Mouse (Mus musculus) heart, embryonic 11.5 days (tissue): Measurements from ENCODE around the gene Plekhb1. TPM values are rescaled to one million over a fixed set of nuclear protein-coding genes. Genes with fewer than 3 reads are reported as not detected.

ENCODE experiments used
- ATAC-seq: fragments of 200-750 bp; cut with Nextera tagmentation; replicated peaks from 2 replicates; pipeline ENCODE4 v1.8.0; 2017; ENCODE audit warnings: moderate library complexity; ENCODE audit not compliant: insufficient number of reproducible peaks, low FRiP score, low TSS enrichment
- H3K27ac ChIP-seq: fragments of 300-500 bp; sonication (generic); 2 replicates; pipeline ENCODE4 v1.5.1; 2014; ENCODE audit warnings: mild to moderate bottlenecking, low read depth, low read length
- H3K27me3 ChIP-seq: fragments of 300-500 bp; sonication (generic); 2 replicates; pipeline ENCODE4 v1.6.1; 2014; ENCODE audit warnings: mild to moderate bottlenecking, low read length, mixed read lengths; ENCODE audit not compliant: control insufficient read depth, insufficient read depth
- H3K36me3 ChIP-seq: fragments of 300-500 bp; sonication (generic); 2 replicates; pipeline ENCODE4 v1.6.1; 2014; ENCODE audit warnings: mild to moderate bottlenecking, low read length, moderate library complexity, mixed read lengths; ENCODE audit not compliant: control insufficient read depth, insufficient read depth
- H3K4me1 ChIP-seq: fragments of 300-500 bp; sonication (generic); 2 replicates; pipeline ENCODE4 v1.6.1; 2014; ENCODE audit warnings: low read length; ENCODE audit not compliant: control insufficient read depth, insufficient read depth
- H3K4me2 ChIP-seq: fragments of 300-500 bp; sonication (generic); 2 replicates; pipeline ENCODE4 v1.6.1; 2014; ENCODE audit warnings: mild to moderate bottlenecking, moderate library complexity
- H3K4me3 ChIP-seq: fragments of 300-500 bp; sonication (generic); 2 replicates; pipeline ENCODE4 v1.5.1; 2014; ENCODE audit warnings: low read depth, low read length
- H3K9ac ChIP-seq: fragments of 300-500 bp; sonication (generic); 2 replicates; pipeline ENCODE4 v1.6.1; 2014; ENCODE audit warnings: mild to moderate bottlenecking, low read depth, low read length, moderate library complexity
- H3K9me3 ChIP-seq: fragments of 300-500 bp; sonication (generic); replicated peaks from 2 replicates; pipeline ENCODE4 v1.6.1; 2016; ENCODE audit warnings: low read length; ENCODE audit not compliant: control insufficient read depth
- WGBS: fragments of 180-500 bp; shearing (Covaris S2); extraction: QIAGEN DNeasy Blood & Tissue Kit; methylation state at CpG from one replicate; pipeline ENCODE4 v1.1.7; 2014; ENCODE audit not compliant: insufficient replicate concordance; 5-methylcytosine and 5-hydroxymethylcytosine counted together
- polyA plus RNA-seq: library from polyadenylated mRNA; unstranded; fragments of >200 nt; fragmentation: Nextera tagmentation; extraction: Ambion mirVana; gene quantifications from 2 replicates; pipeline ENCODE4 v1.2.1, GENCODE M21; 2014

Plekhb1 gene
- polyA plus RNA-seq, 1 experiment from 2014 or later, result 0.89 TPM

- H3K9me3 ChIP-seq, result no peaks in the 10 kb centered on the region
- no peaks in the 10 kb centered on the region; the same call in 1 of the 2 replicates for H3K36me3 ChIP-seq
- no peak overlapping the region for H3K9ac ChIP-seq
- no peak overlapping the region for H3K27ac ChIP-seq
- ATAC-seq, result no peak
- no peaks in the 10 kb centered on the region for H3K27me3 ChIP-seq
- no peak overlapping the region for H3K4me2 ChIP-seq
- no peaks in the 10 kb centered on the region for H3K4me1 ChIP-seq
- H3K4me3 ChIP-seq, result no peak overlapping the region
- 76% methylated on average over 6 of the region's 6 CpGs for WGBS
Measured at GRCm38 (mm10) chr7:100650421-100650820, 11.8 kb downstream of the Plekhb1 start.

- no peak for ATAC-seq
- no peak overlapping the region for H3K4me3 ChIP-seq
- WGBS, result 76% methylated on average over 8 of the region's 8 CpGs
- H3K9me3 ChIP-seq, result no peaks in the 10 kb centered on the region
- H3K9ac ChIP-seq, result no peak overlapping the region
- no peaks in the 10 kb centered on the region for H3K27me3 ChIP-seq
- H3K36me3 ChIP-seq, result no peaks in the 10 kb centered on the region; the same call in 1 of the 2 replicates
- no peak overlapping the region for H3K4me2 ChIP-seq
- no peaks in the 10 kb centered on the region for H3K4me1 ChIP-seq
- no peak overlapping the region for H3K27ac ChIP-seq
Measured at GRCm38 (mm10) chr7:100649826-100650225, 12.4 kb downstream of the Plekhb1 start.

GRCm38 (mm10) chr7:100649095-100649494 is 13.1 kb downstream of the Plekhb1 start:
- Histone ChIP-seq H3K4me1 (no peaks in the 10 kb centered on the region), H3K27ac (no peak overlapping the region), H3K27me3 (no peaks in the 10 kb centered on the region), H3K9me3 (no peaks in the 10 kb centered on the region), H3K4me3 (no peak overlapping the region), H3K4me2 (no peak overlapping the region), H3K9ac (no peak overlapping the region), H3K36me3 (no peaks in the 10 kb centered on the region; the same call in 1 of the 2 replicates)
- ATAC-seq, result no peak
- 67% methylated on average over 4 of the region's 4 CpGs for WGBS

GRCm38 (mm10) chr7:100645147-100645546 is 17.1 kb downstream of the Plekhb1 start:
- no peak overlapping the region for H3K27ac ChIP-seq
- no peaks in the 10 kb centered on the region for H3K27me3 ChIP-seq
- H3K4me1 ChIP-seq, result no peaks in the 10 kb centered on the region
- no peaks in the 10 kb centered on the region for H3K9me3 ChIP-seq
- H3K4me2 ChIP-seq, result no peak overlapping the region
- no peak overlapping the region for H3K9ac ChIP-seq
- no peaks in the 10 kb centered on the region; the same call in 1 of the 2 replicates for H3K36me3 ChIP-seq
- 38% methylated on average over 3 of the region's 3 CpGs for WGBS
- no peak overlapping the region for H3K4me3 ChIP-seq
- no peak; the same call in 1 of the 2 replicates for ATAC-seq

GRCm38 (mm10) chr7:100642413-100642812 is 19.8 kb downstream of the Plekhb1 start:
- H3K9ac ChIP-seq, result no peak overlapping the region
- H3K9me3 ChIP-seq, result no peaks in the 10 kb centered on the region
- no peaks in the 10 kb centered on the region for H3K27me3 ChIP-seq
- ATAC-seq, result no peak
- no peak overlapping the region for H3K27ac ChIP-seq
- WGBS, result 87% methylated on average over 4 of the region's 4 CpGs
- no peaks in the 10 kb centered on the region for H3K4me1 ChIP-seq
- no peak overlapping the region for H3K4me3 ChIP-seq
- peaks cover 2% of the 10 kb centered on the region; the same call in 1 of the 2 replicates for H3K36me3 ChIP-seq
- no peak overlapping the region for H3K4me2 ChIP-seq

GRCm38 (mm10) chr7:100637657-100638056 is 24.6 kb downstream of the Plekhb1 start:
- no peak overlapping the region for H3K9ac ChIP-seq
- 0 out of 2 replicates have a peak, but pooled peaks cover 2% of the 10 kb centered on the region for H3K36me3 ChIP-seq
- WGBS, result 4% methylated on average over 1 of the region's 1 CpGs
- no peak overlapping the region for H3K27ac ChIP-seq
- no peak overlapping the region for H3K4me2 ChIP-seq
- H3K9me3 ChIP-seq, result no peaks in the 10 kb centered on the region
- H3K4me1 ChIP-seq, result no peaks in the 10 kb centered on the region
- no peaks in the 10 kb centered on the region for H3K27me3 ChIP-seq
- H3K4me3 ChIP-seq, result no peak overlapping the region
- no peak for ATAC-seq

GRCm38 (mm10) chr7:100624538-100624937 is 37.7 kb downstream of the Plekhb1 start:
- WGBS, result 83% methylated on average over 3 of the region's 3 CpGs

GRCm38 (mm10) chr7:100622277-100622676 is 39.9 kb downstream of the Plekhb1 start:
- H3K27ac ChIP-seq, result no peak overlapping the region
- H3K4me1 ChIP-seq, result no peaks in the 10 kb centered on the region
- H3K4me2 ChIP-seq, result no peak overlapping the region
- H3K9me3 ChIP-seq, result no peaks in the 10 kb centered on the region
- H3K4me3 ChIP-seq, result no peak overlapping the region
- no peaks in the 10 kb centered on the region for H3K27me3 ChIP-seq
- no peak for ATAC-seq
- WGBS, result 78% methylated on average over 2 of the region's 2 CpGs
- H3K36me3 ChIP-seq, result no peaks in the 10 kb centered on the region
- H3K9ac ChIP-seq, result no peak overlapping the region

More at GRCm38 (mm10) chr7:100624538-100624937, 37.7 kb downstream of the Plekhb1 start:
- Histone ChIP-seq H3K27ac (no peak overlapping the region), H3K27me3 (no peaks in the 10 kb centered on the region), H3K4me2 (no peak overlapping the region), H3K36me3 (no peaks in the 10 kb centered on the region; the same call in 1 of the 2 replicates), H3K9me3 (no peaks in the 10 kb centered on the region), H3K4me3 (no peak overlapping the region), H3K9ac (no peak overlapping the region), H3K4me1 (no peaks in the 10 kb centered on the region)
- no peak for ATAC-seq

- Histone ChIP-seq H3K9me3 (no peaks in the 10 kb centered on the region), H3K27ac (no peak overlapping the region), H3K4me2 (no peak overlapping the region), H3K27me3 (no peaks in the 10 kb centered on the region), H3K9ac (no peak overlapping the region), H3K4me1 (peaks cover 4% of the 10 kb centered on the region; the same call in 1 of the 2 replicates), H3K4me3 (no peak overlapping the region), H3K36me3 (no peaks in the 10 kb centered on the region)
- no peak for ATAC-seq
- whole genome bisulfite sequencing, result 86% methylated on average over 4 of the region's 4 CpGs
Measured at GRCm38 (mm10) chr7:100616121-100616857, 45.9 kb downstream of the Plekhb1 start.
